Mouse (Mus musculus): ENCODE measurements at regions not wholly inside any gene's neighbourhood (a gene's known extent, or its start where the extent isn't known, plus 50 kb on each side); places are given as distances from the start of the nearest gene placed in this dataset.

DNA sequence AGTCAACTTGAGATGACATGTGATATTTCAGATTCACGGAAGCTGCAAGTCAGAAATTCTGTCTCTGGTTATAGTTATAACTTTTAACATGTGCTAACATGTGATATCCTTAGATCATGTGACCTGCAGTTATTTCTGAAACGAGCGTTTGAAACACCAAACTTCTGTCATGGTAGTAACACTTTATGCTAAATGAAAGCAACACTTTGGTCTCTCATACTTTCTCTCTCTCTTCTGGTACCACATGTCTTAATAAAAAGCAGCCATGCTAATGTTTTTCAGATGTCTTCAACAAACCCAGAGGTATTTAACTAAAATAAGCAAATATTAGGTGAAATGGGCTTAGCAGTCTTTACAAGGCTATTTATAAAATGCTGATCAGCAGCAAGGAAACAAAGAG, 534.5 kb upstream of the Pitx2 start:
- TF ChIP-seq CTCF (IDR thresholded peaks at IDR 0.05) = no peak
- no peak for TF ChIP-seq EP300 (IDR thresholded peaks at IDR 0.05)

Data from lung, postnatal 0 days (tissue).